Mouse (Mus musculus) hindbrain, postnatal 0 days (tissue): ENCODE measurements around the gene Zfp46. TPM values are rescaled to one million over a fixed set of nuclear protein-coding genes. Genes with fewer than 3 reads are reported as not detected.
A peak's percentile ranks its signal among the peaks of the same experiment; 100 is the strongest.

ENCODE experiments used
- ATAC-seq: fragments of 200-750 bp; cut with Nextera tagmentation; 2 replicates; pipeline ENCODE4 v1.8.0; 2017; ENCODE audit warnings: mild to moderate bottlenecking, moderate TSS enrichment, moderate library complexity
- DNase-seq: peaks from one replicate; pipeline ENCODE4 v3.0.0-alpha.2; 2015; ENCODE audit warnings: low spot score
- H3K27ac ChIP-seq: fragments of 300-500 bp; sonication (generic); 2 replicates; pipeline ENCODE4 v1.5.1; 2014; ENCODE audit warnings: mild to moderate bottlenecking
- H3K27me3 ChIP-seq: fragments of 300-500 bp; sonication (generic); 2 replicates; pipeline ENCODE4 v1.6.1; 2014; ENCODE audit warnings: low read length, mixed read lengths; ENCODE audit not compliant: insufficient read depth
- H3K36me3 ChIP-seq: fragments of 300-500 bp; sonication (generic); 2 replicates; pipeline ENCODE4 v1.6.1; 2014; ENCODE audit warnings: low read length, mixed read lengths; ENCODE audit not compliant: insufficient read depth
- H3K4me1 ChIP-seq: fragments of 300-500 bp; sonication (generic); 2 replicates; pipeline ENCODE4 v1.6.1; 2014; ENCODE audit warnings: antibody characterized with exemption, low read length, mixed read lengths; ENCODE audit not compliant: insufficient read depth
- H3K4me2 ChIP-seq: fragments of 300-500 bp; sonication (generic); 2 replicates; pipeline ENCODE4 v1.6.1; 2014; ENCODE audit warnings: low read depth, mild to moderate bottlenecking, low read length, moderate library complexity, mixed read lengths
- H3K4me3 ChIP-seq: fragments of 300-500 bp; sonication (generic); 2 replicates; pipeline ENCODE4 v1.5.1; 2014; ENCODE audit warnings: low read length
- H3K9ac ChIP-seq: fragments of 300-500 bp; sonication (generic); replicated peaks from 2 replicates; pipeline ENCODE4 v1.6.1; 2014; ENCODE audit warnings: mild to moderate bottlenecking, low read length, moderate library complexity, mixed read lengths
- H3K9me3 ChIP-seq: fragments of 300-500 bp; sonication (generic); 2 replicates; pipeline ENCODE4 v1.6.1; 2016; ENCODE audit warnings: low read length, mixed read lengths
- CTCF ChIP-seq: IDR thresholded peaks from 2 replicates; pipeline ENCODE4 v1.5.1; 2016; ENCODE audit warnings: antibody characterized with exemption, control low read depth, low read depth
- WGBS: fragments of 180-500 bp; shearing (Covaris S2); extraction: QIAGEN DNeasy Blood & Tissue Kit; methylation state at CpG from one replicate; pipeline ENCODE4 v1.1.7; 2014; 5-methylcytosine and 5-hydroxymethylcytosine counted together
- polyA plus RNA-seq: library from polyadenylated mRNA; unstranded; fragments of >200 nt; fragmentation: Nextera tagmentation; extraction: Ambion mirVana; gene quantifications from 2 replicates; pipeline ENCODE4 v1.2.1, GENCODE M21; 2015
- total RNA-seq: library from RNA; depleted of rRNA; stranded (reverse); fragments of >200 nt; gene quantifications from 2 replicates; pipeline ENCODE4 v1.2.3, GENCODE M21; 2014

Zfp46 gene
- total and polyA plus RNA-seq, 2 experiments from 2014 or later: 22.4 to 53.4 TPM

DNA sequence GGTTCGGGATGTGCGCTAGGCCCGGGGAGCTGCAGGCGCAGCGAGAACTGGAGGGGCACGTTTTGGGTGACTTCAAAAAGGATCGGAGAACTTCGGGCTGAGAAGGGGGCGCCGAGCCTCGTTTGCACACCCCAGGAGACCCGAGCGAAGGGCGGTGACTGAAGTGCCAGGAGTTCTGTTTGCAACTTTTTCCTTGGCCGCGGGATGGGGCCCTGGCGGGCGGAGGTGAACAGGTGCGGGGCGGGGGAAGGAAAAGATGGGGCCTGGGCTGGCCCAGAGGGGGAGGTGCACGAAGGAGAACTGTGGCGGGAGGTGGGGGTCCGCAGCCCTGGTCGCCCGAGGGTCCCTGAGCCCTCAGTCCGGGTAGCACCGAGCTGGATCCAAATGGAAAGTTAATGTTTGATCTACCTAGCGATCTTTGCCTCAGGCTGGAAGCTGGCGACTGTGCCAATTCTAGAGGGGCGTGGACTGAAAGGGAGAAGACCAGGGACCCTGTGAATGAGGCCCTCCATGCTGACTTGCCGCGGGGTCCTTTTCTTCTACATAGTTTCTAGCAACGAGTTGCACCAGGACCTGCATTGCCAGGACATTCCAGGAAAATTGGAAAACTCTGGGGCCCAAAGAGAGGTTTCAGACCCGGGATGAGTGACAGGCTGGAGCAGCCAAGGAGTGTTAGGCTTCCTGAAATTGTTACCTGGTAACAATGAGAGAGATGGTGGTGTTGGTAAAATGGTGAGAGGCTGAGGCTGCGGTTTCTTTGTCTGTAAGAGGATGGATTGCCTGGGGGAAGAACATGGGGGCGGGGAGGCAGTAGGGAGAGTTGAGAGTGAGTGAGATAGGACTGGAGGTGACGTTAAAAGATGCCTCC lies 35.8 kb upstream of the Zfp46 start:
- 1% methylated on average over 37 of the region's 37 CpGs for WGBS
- H3K4me1 ChIP-seq: peaks cover 9% of the 10 kb centered on the region; the same call in 1 of the 2 replicates
- peak overlapping the region; percentile 28; the same call in 1 of the 2 replicates for H3K9ac ChIP-seq
- H3K4me3 ChIP-seq: peak overlapping the region; percentile 35
- H3K4me2 ChIP-seq: peak overlapping the region; percentile 54
- no peaks in the 10 kb centered on the region for H3K36me3 ChIP-seq
- no peaks in the 10 kb centered on the region for H3K9me3 ChIP-seq
- DNase-seq: no peak
- TF ChIP-seq CTCF: no peak
- peaks cover 36% of the 10 kb centered on the region for H3K27me3 ChIP-seq
- no peak overlapping the region for H3K27ac ChIP-seq
- no peak for ATAC-seq

DNA sequence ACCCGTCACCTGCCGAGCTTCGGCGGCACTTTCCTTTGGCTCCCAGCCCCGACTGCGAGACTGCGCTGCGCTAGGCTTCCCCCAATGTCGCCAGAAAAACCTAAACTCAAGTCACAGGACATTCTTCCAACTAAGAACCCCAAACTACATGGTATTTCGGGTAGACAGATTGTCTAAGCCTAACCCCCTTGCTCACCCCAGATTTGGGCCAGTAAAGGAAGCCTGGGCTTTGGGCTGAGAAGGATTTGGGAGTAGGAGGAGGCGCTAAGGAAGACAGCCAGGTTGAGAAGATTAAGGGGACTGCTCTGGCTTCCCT lies 35.2 kb upstream of the Zfp46 start:
- no peak for ATAC-seq
- Histone ChIP-seq H3K4me2 (peak overlapping the region; percentile 54), H3K36me3 (no peaks in the 10 kb centered on the region), H3K9me3 (no peaks in the 10 kb centered on the region), H3K27me3 (peaks cover 36% of the 10 kb centered on the region), H3K27ac (no peak overlapping the region), H3K4me1 (peaks cover 9% of the 10 kb centered on the region; the same call in 1 of the 2 replicates), H3K9ac (no peak overlapping the region), H3K4me3 (peak overlapping the region; percentile 35; the same call in 1 of the 2 replicates)
- TF ChIP-seq CTCF: no peak
- 14% methylated on average over 11 of the region's 11 CpGs for WGBS
- no peak for DNase-seq

- Histone ChIP-seq H3K27ac (no peak overlapping the region), H3K4me2 (no peak overlapping the region), H3K9me3 (no peaks in the 10 kb centered on the region), H3K36me3 (no peaks in the 10 kb centered on the region), H3K27me3 (peaks cover 36% of the 10 kb centered on the region), H3K9ac (no peak overlapping the region), H3K4me1 (peaks cover 9% of the 10 kb centered on the region; the same call in 1 of the 2 replicates), H3K4me3 (no peak overlapping the region)
- TF ChIP-seq CTCF: no peak
- ATAC-seq: no peak
- 42% methylated on average over 9 of the region's 9 CpGs for WGBS
- peak; percentile 14 for DNase-seq
Observed at GRCm38 (mm10) chr4:136249780-136250179, 34.7 kb upstream of the Zfp46 start.

DNA sequence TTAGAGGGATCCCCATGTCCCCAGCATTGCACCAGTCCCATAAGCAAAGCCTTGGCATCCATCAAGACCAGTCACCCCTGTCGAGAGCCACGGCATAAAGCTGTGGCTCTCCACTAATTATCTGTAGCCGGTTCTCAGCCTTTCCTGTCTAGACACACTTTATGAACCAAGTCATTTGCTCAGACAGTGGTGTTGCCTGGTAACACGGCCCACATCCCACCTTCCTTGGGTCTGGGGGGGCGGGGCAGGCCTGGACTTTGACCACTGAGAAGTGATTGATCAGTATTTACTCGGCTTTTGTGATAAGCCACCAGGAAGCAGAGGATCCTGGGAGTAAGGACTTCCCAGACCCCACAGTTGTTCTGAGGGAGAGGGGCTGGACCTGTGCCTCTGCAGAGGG lies 28.6 kb upstream of the Zfp46 start:
- no peaks in the 10 kb centered on the region for H3K4me1 ChIP-seq
- H3K4me3 ChIP-seq: no peak overlapping the region
- 0 out of 2 replicates have a peak, but pooled peaks cover 3% of the 10 kb centered on the region for H3K27me3 ChIP-seq
- 44% methylated on average over 6 of the region's 6 CpGs for WGBS
- H3K4me2 ChIP-seq: no peak overlapping the region
- no peak overlapping the region for H3K9ac ChIP-seq
- no peak for DNase-seq
- H3K27ac ChIP-seq: no peak overlapping the region
- no peak for ATAC-seq
- H3K9me3 ChIP-seq: no peaks in the 10 kb centered on the region
- H3K36me3 ChIP-seq: no peaks in the 10 kb centered on the region
- no peak for TF ChIP-seq CTCF

GRCm38 (mm10) chr4:136256696-136257095 lies 27.8 kb upstream of the Zfp46 start:
- H3K4me2 ChIP-seq: no peak overlapping the region
- no peaks in the 10 kb centered on the region for H3K36me3 ChIP-seq
- H3K4me3 ChIP-seq: no peak overlapping the region
- ATAC-seq: no peak
- H3K27ac ChIP-seq: no peak overlapping the region
- H3K27me3 ChIP-seq: no peaks in the 10 kb centered on the region
- H3K9ac ChIP-seq: no peak overlapping the region
- no peaks in the 10 kb centered on the region for H3K9me3 ChIP-seq
- no peaks in the 10 kb centered on the region for H3K4me1 ChIP-seq
- 81% methylated on average over 10 of the region's 10 CpGs for WGBS
- no peak for TF ChIP-seq CTCF
- no peak for DNase-seq

GRCm38 (mm10) chr4:136259916-136260315 lies 24.6 kb upstream of the Zfp46 start:
- H3K27ac ChIP-seq: no peak overlapping the region
- no peaks in the 10 kb centered on the region for H3K9me3 ChIP-seq
- DNase-seq (no peak), ATAC-seq (no peak)
- 49% methylated on average over 3 of the region's 3 CpGs for WGBS
- H3K36me3 ChIP-seq: no peaks in the 10 kb centered on the region
- TF ChIP-seq CTCF: no peak
- H3K9ac ChIP-seq: no peak overlapping the region
- no peak overlapping the region for H3K4me2 ChIP-seq
- no peak overlapping the region for H3K4me3 ChIP-seq
- H3K27me3 ChIP-seq: no peaks in the 10 kb centered on the region
- H3K4me1 ChIP-seq: no peaks in the 10 kb centered on the region
